Mouse (Mus musculus): ENCODE data around the gene Zdhhc20. TPM values are rescaled to one million over a fixed set of nuclear protein-coding genes. Genes with fewer than 3 reads are reported as not detected.
A peak's percentile ranks its signal among the peaks of the same experiment; 100 is the strongest.
"Not testable (repeated sequence)": the region's sequence is repeated elsewhere in the genome, so short reads cannot be mapped to it uniquely, and the experiment has no call there.

The Zdhhc20 gene
- total RNA-seq, 1 experiment = 22.7 TPM

DNA sequence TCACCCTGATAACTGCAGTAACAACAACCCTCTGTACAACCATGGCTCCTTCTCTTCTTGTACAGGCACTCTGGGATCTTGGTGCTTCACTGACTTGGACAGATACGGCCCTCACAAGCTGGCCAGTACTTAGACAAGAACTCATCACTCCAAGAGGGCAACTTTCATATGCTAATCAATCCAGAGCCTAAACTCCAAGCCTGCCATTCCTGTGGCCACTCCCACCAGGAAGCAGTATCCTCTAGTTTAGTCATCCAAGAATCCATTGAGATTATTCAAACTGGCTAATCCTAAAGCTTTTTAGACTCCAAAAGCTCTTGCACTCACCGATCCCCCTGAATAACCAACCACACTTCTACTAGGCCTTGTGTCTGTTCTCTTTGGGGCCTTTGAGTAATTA lies 37.1 kb downstream of the Zdhhc20 start:
- TF ChIP-seq HCFC1 (IDR thresholded peaks at IDR 0.05; ENCODE audit: borderline replicate concordance, insufficient read depth, low read length) (no peak), ZC3H11A (IDR thresholded peaks at IDR 0.05; ENCODE audit: borderline replicate concordance, low read depth, low read length) (no peak), CHD2 (IDR thresholded peaks at IDR 0.05; ENCODE audit: low read depth, low read length) (no peak), ZNF384 (IDR thresholded peaks at IDR 0.05; ENCODE audit: low read depth, low read length) (no peak), MAFK (IDR thresholded peaks at IDR 0.05; ENCODE audit: insufficient read depth, low read depth, low read length) (no peak)
- Histone ChIP-seq H3K4me3 (ENCODE audit: insufficient read depth in 1 of 2, low read depth in 1 of 2, low read length in 2 of 2, poor library complexity in 1 of 2, severe bottlenecking in 1 of 2) (no peak overlapping the region), H3K9me3 (ENCODE audit: control insufficient read depth, insufficient read depth, low read depth, low read length) (no peaks in the 10 kb centered on the region), H3K4me1 (ENCODE audit: control insufficient read depth in 2 of 2, insufficient read depth in 2 of 2, low read length in 2 of 2, poor library complexity in 1 of 2) (peaks cover 14 to 20% of the 10 kb centered on the region in 2 experiments), H3K27ac (ENCODE audit: insufficient read depth, low read depth, low read length, poor library complexity, severe bottlenecking) (peak overlapping the region; percentile 30; the same call in 1 of the 2 replicates), H3K9ac (ENCODE audit: insufficient read depth, low read depth, low read length, poor library complexity, severe bottlenecking) (no peak overlapping the region), H3K36me3 (ENCODE audit: control insufficient read depth, insufficient read depth, low read length, poor library complexity, severe bottlenecking) (peaks cover 2% of the 10 kb centered on the region; the same call in 1 of the 2 replicates)
- in situ Hi-C loops (cut with MboI; ENCODE audit: low sequenced_read_pairs in 2 of 2, unreplicated experiment in 2 of 2) = no loop called here
- peak; percentile 26 for DNase-seq (ENCODE audit: low read depth, low spot score)

DNA sequence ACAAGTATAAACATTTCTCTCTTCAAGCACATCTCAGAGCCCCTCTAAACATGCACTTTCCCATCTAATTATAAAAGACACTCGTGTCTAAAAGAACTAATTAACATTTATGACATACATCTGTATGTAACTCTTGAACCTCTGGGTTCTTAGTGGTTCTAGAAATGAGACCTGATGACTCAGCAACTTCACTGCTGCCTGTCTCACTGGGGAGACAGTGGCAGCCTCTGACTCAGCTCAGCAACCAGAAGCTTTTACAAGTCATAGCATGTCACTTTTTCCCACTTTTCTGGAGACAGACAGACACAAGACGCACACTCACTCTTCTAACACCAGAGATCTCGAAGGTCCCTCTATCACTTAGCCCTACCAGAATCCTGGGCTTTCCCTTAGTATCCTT lies 39.7 kb downstream of the Zdhhc20 start:
- DNase-seq (ENCODE audit: low read depth, low spot score) = no peak
- Histone ChIP-seq H3K36me3 (ENCODE audit: control insufficient read depth, insufficient read depth, low read length, poor library complexity, severe bottlenecking) (no peaks in the 10 kb centered on the region; the same call in 1 of the 2 replicates), H3K9ac (ENCODE audit: insufficient read depth, low read depth, low read length, poor library complexity, severe bottlenecking) (no peak overlapping the region; the same call in 1 of the 2 replicates), H3K4me1 (ENCODE audit: control insufficient read depth in 2 of 2, insufficient read depth in 2 of 2, low read length in 2 of 2, poor library complexity in 1 of 2) (peaks cover 14 to 25% of the 10 kb centered on the region in 2 experiments), H3K27ac (ENCODE audit: insufficient read depth, low read depth, low read length, poor library complexity, severe bottlenecking) (peak overlapping the region; percentile 51; the same call in 1 of the 2 replicates), H3K9me3 (ENCODE audit: control insufficient read depth, insufficient read depth, low read depth, low read length) (no peaks in the 10 kb centered on the region), H3K4me3 (ENCODE audit: insufficient read depth in 1 of 2, low read depth in 1 of 2, low read length in 2 of 2, poor library complexity in 1 of 2, severe bottlenecking in 1 of 2) (no peak overlapping the region)
- in situ Hi-C loops (cut with MboI; ENCODE audit: low sequenced_read_pairs in 2 of 2, unreplicated experiment in 2 of 2) = no loop called here
- TF ChIP-seq HCFC1 (IDR thresholded peaks at IDR 0.05; ENCODE audit: borderline replicate concordance, insufficient read depth, low read length) (no peak), MAFK (IDR thresholded peaks at IDR 0.05; ENCODE audit: insufficient read depth, low read depth, low read length) (peak; percentile 92), CHD2 (IDR thresholded peaks at IDR 0.05; ENCODE audit: low read depth, low read length) (no peak)

DNA sequence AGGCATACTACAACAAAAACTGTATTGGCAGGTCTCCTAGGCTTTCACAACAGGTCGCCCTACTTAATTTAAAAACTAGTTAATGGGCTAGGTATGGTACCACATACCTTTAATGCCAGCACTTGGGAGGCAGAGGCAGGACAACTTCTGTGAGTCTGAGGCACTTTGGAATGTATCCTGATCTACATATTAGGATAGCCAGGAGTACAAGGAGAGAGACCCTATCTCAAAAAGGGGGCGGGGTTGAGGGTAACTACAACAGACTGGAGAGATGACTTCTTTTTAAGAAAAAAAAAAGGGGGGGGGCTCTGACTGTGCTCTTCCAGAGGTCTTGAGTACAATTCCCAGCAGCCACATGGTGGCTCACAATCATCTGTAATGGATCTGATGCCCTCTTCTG lies 41.4 kb downstream of the Zdhhc20 start:
- Histone ChIP-seq H3K4me1 (ENCODE audit: control insufficient read depth in 2 of 2, insufficient read depth in 2 of 2, low read length in 2 of 2, poor library complexity in 1 of 2) (peaks cover 14 to 25% of the 10 kb centered on the region in 2 experiments), H3K9ac (ENCODE audit: insufficient read depth, low read depth, low read length, poor library complexity, severe bottlenecking) (no peak overlapping the region), H3K36me3 (ENCODE audit: control insufficient read depth, insufficient read depth, low read length, poor library complexity, severe bottlenecking) (peaks cover 3% of the 10 kb centered on the region; the same call in 1 of the 2 replicates), H3K9me3 (ENCODE audit: control insufficient read depth, insufficient read depth, low read depth, low read length) (no peaks in the 10 kb centered on the region), H3K4me3 (ENCODE audit: insufficient read depth in 1 of 2, low read depth in 1 of 2, low read length in 2 of 2, poor library complexity in 1 of 2, severe bottlenecking in 1 of 2) (no peak overlapping the region), H3K27ac (ENCODE audit: insufficient read depth, low read depth, low read length, poor library complexity, severe bottlenecking) (peak overlapping the region; percentile 89)
- in situ Hi-C loops (cut with MboI; ENCODE audit: low sequenced_read_pairs in 2 of 2, unreplicated experiment in 2 of 2) = no loop called here
- TF ChIP-seq MAFK (IDR thresholded peaks at IDR 0.05; ENCODE audit: insufficient read depth, low read depth, low read length) (no peak), CHD2 (IDR thresholded peaks at IDR 0.05; ENCODE audit: low read depth, low read length) (no peak), ZC3H11A (IDR thresholded peaks at IDR 0.05; ENCODE audit: borderline replicate concordance, low read depth, low read length) (no peak), ZNF384 (IDR thresholded peaks at IDR 0.05; ENCODE audit: low read depth, low read length) (0 out of 2 replicates have a peak, but pooled peaks have one; percentile 31), HCFC1 (IDR thresholded peaks at IDR 0.05; ENCODE audit: borderline replicate concordance, insufficient read depth, low read length) (no peak)
- DNase-seq (ENCODE audit: low read depth, low spot score) = no peak

DNA sequence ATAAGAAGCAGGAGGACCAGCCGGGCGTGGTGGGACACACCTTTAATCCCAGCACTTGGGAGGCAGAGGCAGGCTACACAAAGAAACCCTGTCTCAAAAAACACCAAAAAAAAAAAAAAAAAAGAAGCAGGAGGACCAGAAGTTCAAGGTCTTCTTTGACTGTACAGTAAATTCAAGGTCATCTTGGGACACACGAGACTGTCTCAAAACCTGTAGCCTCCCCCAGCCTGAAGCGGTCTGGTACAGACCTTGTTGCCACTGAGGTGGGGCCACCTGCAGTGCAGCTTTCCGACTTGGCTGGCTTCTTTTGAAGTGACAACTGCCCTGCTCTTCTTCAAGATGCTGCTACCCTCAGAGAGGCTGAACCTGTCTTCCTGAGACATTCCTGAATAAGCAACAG lies 42.0 kb downstream of the Zdhhc20 start:
- DNase-seq (ENCODE audit: low read depth, low spot score) = peak; percentile 68
- H3K4me3 ChIP-seq (ENCODE audit: insufficient read depth in 1 of 2, low read depth in 1 of 2, low read length in 2 of 2, poor library complexity in 1 of 2, severe bottlenecking in 1 of 2); H3K36me3 ChIP-seq (ENCODE audit: control insufficient read depth, insufficient read depth, low read length, poor library complexity, severe bottlenecking); H3K9ac ChIP-seq (ENCODE audit: insufficient read depth, low read depth, low read length, poor library complexity, severe bottlenecking); in situ Hi-C loops (cut with MboI; ENCODE audit: low sequenced_read_pairs in 2 of 2, unreplicated experiment in 2 of 2); H3K9me3 ChIP-seq (ENCODE audit: control insufficient read depth, insufficient read depth, low read depth, low read length): not testable (repeated sequence)
- TF ChIP-seq ZNF384 (IDR thresholded peaks at IDR 0.05; ENCODE audit: low read depth, low read length) = peak; percentile 97
- peaks cover 14 to 21% of the 10 kb centered on the region in 2 experiments for H3K4me1 ChIP-seq (ENCODE audit: control insufficient read depth in 2 of 2, insufficient read depth in 2 of 2, low read length in 2 of 2, poor library complexity in 1 of 2)
- H3K27ac ChIP-seq (ENCODE audit: insufficient read depth, low read depth, low read length, poor library complexity, severe bottlenecking) = peak overlapping the region; percentile 89

DNA sequence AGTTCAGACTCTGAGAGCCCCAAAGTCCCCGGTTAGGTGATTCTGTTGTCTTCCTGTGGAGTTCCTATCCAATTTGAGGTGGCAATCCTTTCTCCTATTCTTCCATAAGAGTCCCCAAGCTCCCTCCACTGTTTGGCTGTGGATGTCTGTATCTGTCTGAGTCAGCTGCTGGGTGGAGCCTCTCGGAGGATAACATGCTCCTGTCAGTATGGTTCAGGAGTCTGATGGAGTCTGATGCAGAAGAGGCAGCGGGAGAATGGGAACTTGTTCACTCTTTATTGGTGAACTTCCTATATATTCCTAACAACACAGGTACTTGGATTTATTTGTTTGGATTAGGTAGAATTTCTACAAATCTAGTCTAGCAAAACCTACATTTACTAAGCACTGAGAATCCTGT lies 45.5 kb downstream of the Zdhhc20 start:
- no peak for DNase-seq (ENCODE audit: low read depth, low spot score)
- H3K9me3 ChIP-seq (ENCODE audit: control insufficient read depth, insufficient read depth, low read depth, low read length) = no peaks in the 10 kb centered on the region
- H3K27ac ChIP-seq (ENCODE audit: insufficient read depth, low read depth, low read length, poor library complexity, severe bottlenecking) = no peak overlapping the region
- TF ChIP-seq CHD2 (IDR thresholded peaks at IDR 0.05; ENCODE audit: low read depth, low read length) (no peak), ZNF384 (IDR thresholded peaks at IDR 0.05; ENCODE audit: low read depth, low read length) (no peak), ZC3H11A (IDR thresholded peaks at IDR 0.05; ENCODE audit: borderline replicate concordance, low read depth, low read length) (no peak), MAFK (IDR thresholded peaks at IDR 0.05; ENCODE audit: insufficient read depth, low read depth, low read length) (no peak), HCFC1 (IDR thresholded peaks at IDR 0.05; ENCODE audit: borderline replicate concordance, insufficient read depth, low read length) (no peak)
- peaks cover 9% of the 10 kb centered on the region for H3K36me3 ChIP-seq (ENCODE audit: control insufficient read depth, insufficient read depth, low read length, poor library complexity, severe bottlenecking)
- no peak overlapping the region for H3K9ac ChIP-seq (ENCODE audit: insufficient read depth, low read depth, low read length, poor library complexity, severe bottlenecking)
- no peak overlapping the region for H3K4me3 ChIP-seq (ENCODE audit: insufficient read depth in 1 of 2, low read depth in 1 of 2, low read length in 2 of 2, poor library complexity in 1 of 2, severe bottlenecking in 1 of 2)
- in situ Hi-C loops (cut with MboI; ENCODE audit: low sequenced_read_pairs in 2 of 2, unreplicated experiment in 2 of 2) = no loop called here
- peaks cover 3 to 8% of the 10 kb centered on the region in 2 experiments; a peak in 3 of 4 replicates for H3K4me1 ChIP-seq (ENCODE audit: control insufficient read depth in 2 of 2, insufficient read depth in 2 of 2, low read length in 2 of 2, poor library complexity in 1 of 2)
